Mouse (Mus musculus): ENCODE results near the gene Ubap2l.

Gene Ubap2l

DNA sequence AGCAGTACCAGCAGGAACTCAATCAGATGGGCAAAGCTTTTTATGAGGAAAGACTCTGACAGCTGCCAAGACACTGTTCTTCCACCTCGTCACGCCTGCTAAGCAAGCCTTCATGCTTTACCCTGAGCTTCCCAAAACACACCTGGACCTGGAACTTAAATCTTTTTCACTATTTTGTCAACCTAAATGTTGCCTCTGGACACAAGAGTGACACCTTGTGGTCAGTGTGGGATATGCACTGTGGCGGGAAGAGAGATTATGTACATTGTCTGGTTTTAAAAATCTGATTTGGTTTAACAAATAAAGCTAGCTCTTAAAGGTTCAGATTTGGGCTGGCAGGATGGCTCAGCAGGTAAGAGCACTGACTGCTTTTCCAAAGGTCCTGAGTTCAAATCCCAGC is 13.1 kb upstream of the Ubap2l start:
- peak; percentile 70 for DNase-seq (ENCODE audit: low spot score)

DNA sequence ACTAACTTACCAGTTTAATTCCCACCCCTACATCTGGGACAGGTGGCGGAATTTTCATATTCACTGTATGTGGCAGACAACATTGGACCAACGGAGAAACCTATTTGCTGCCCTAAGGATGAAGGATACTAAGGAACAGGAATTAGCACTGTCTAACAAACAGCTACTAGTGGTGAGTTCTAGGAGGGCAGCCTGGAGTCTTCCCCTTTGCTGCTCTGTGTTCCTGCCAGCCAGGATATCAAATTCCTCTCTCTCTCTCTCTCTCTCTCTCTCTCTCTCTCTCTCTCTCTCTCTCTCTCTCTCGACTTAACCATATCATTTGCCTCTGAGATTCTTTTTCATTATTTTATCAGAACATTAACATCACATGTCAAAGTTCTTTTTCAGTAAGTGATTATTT is 12.0 kb upstream of the Ubap2l start:
- no peak for DNase-seq (ENCODE audit: low spot score)

DNA sequence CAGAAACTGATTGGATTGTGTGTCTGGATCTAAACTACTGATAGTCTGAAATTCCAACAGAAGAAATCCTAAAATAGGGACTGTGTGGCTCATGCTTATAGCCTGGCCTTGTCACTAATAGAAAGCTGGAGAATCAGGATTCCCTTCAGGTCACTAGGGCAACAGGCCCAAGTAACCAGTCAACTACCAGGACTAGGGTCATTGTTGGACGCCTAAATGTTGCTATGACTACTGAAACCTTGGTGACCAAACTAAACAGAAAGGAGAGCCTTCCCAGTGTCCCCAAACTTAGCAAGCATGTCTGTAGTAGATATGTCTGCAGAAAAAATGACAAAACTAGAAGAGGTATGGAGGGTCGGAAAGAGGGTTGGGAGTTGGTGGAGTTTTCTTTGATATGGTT is 10.1 kb upstream of the Ubap2l start:
- DNase-seq (ENCODE audit: low spot score): peak; percentile 50

DNA sequence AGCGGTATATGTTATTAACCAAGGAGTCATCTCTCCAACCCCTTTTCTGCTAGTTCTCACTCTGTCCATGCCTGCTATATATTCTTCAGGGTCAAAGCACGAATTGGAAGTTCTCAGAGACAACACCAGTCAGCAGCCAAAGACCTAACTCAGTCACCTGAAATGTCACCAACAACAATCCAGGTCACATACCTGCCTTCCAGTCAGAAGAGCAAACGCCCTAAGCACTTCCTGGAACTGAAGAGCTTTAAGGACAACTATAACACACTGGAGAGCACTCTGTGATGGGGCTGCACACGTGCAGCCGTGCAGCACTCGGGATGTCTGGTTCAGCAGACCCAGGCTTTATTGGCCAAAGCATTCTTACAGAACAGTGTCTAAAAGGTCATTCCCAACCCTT is 9.1 kb upstream of the Ubap2l start:
- no peak for DNase-seq (ENCODE audit: low spot score)

DNA sequence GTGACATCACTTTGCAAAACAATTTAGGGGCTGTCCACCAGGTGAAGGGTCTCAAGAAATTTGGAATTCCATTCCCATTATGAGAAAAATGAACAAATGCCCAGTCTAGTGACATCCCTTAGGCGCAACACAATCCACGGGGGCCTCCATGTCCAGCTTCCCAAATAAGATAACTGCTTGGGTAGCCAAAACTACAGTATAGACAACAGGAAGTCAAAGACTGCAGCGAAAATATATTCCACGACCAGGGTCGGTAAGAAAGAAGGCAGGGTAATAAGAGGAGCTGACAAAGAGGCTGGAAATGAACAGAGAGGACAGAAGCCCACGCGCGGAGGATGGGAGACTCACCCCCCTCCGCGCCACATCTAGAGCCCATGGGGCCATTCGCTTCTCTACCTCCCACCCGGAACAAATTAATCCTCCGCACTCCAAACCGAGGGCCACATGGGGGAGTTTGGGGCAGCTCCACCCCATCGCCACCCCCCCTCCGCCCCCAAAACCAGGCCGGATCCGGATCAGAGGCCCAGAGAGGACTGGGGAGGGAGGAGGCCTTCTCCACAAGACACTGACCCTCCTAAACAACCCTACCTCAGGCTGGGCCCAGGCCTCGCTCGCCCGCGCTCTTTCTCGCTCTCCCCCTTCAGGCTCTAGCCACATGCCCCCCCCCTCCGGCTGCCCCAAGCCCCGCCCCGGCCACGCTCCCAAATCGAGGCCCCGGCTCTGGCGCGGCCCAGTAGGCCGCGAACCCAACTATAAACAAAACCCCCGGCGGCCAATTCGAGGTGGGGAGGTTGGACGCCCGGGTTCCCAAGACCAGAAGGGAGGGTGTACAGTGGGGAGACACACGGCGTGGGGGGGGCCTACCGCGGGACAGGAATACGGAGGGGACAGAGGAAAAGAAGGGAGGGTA is 732 bp downstream of the Ubap2l start, which contains the start of gene 4933434E20Rik:
Gene 4933434E20Rik (plus strand): TSS at position 196 of the 910 bp plus-strand sequence.
- DNase-seq (ENCODE audit: low spot score): peak; percentile 67

DNA sequence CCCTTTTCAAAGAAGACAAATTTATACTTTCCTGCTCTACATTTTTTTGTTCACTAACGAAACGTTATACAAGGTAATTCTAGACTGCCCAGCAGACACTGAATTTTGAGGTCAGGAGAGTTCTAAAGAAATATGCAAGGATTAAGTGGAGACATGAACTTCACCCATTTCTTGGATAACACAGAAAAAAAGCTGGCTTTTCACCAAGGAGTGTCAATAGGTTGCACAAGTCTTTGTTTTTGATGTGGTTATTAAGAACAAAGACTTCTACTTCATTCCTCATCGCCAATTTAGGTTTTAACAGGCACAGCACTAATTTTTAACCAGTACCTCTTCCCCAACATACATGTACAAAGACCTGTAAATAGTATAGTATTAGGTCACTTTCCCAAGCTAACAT is 2.7 kb downstream of the Ubap2l start:
- DNase-seq (ENCODE audit: low spot score): peak; percentile 81

DNA sequence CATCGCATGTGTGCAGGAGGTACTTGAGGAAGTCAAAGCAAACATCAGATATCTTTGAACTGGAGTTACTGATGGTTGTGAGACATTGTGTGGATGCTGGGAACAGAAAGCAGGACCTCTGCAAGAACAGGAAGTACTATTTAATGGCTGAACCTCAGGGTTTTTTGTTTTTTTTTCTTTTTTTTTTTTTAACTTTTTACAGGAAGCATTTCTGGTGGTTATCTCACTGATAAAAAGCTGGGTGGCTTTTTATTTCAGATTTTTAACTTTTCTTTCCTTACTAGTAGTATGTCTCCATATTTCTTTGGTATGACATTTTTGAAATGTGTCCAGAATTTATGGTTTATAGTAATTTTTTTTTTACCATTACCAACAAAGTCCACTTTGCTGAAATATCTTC is 16.2 kb downstream of the Ubap2l start:
- DNase-seq (ENCODE audit: low spot score): no peak

DNA sequence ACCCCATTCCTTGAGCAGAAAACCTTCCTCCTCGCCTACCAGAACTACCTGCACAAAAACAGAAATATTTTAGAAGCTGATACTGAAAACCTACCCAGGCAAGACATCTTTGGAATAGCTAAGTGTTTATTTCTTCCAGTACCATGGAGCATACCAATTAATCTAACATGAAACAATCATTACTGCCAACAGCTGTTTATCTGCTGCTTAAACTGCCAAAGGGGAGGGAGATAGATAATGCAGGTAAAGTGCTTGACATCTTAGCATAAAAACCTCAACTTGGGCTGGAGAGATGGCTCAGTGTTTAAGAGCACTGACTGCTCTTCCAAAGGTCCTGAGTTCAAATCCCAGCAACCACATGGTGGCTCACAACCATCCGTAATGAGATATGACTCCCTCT is 17.8 kb downstream of the Ubap2l start:
- DNase-seq (ENCODE audit: low spot score): no peak

DNA sequence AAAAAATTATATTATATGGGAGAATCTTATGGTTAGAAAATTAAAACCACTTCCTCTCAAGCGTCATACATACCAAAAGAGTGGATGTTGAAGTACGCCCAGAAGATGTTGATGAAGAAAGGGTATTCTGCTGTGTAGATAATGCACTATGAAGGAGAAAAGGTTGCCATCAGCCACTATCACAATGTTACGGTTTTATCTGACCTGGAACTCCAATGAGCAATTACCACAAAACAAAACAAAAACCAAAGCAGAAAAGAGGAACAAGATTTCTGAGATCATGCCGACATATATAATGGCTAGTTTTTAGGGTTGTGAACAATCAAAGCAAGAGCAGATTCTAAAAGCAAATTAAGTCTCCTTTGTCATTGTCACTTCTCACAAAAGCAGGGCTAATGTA is 35.8 kb downstream of the Ubap2l start:
- DNase-seq (ENCODE audit: low spot score): no peak

DNA sequence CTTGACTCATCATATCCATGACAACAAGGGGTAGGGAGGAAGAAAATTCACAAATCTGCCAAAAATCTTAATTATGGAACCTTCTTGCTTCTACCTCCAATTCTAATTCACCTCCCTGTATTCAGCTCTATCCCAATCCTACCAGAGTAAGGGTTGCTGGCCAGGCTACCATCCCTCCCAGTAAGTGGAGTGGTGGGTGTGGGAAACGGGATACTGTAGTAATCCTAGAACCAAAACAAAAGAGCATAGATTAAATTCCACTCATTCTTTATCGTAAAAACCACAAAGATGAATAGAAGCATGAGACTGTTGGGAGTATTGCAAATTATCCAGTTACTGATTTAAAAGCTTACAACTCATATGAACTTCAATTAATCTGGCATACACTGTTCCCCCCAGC is 42.1 kb downstream of the Ubap2l start:
- no peak for DNase-seq (ENCODE audit: low spot score)

DNA sequence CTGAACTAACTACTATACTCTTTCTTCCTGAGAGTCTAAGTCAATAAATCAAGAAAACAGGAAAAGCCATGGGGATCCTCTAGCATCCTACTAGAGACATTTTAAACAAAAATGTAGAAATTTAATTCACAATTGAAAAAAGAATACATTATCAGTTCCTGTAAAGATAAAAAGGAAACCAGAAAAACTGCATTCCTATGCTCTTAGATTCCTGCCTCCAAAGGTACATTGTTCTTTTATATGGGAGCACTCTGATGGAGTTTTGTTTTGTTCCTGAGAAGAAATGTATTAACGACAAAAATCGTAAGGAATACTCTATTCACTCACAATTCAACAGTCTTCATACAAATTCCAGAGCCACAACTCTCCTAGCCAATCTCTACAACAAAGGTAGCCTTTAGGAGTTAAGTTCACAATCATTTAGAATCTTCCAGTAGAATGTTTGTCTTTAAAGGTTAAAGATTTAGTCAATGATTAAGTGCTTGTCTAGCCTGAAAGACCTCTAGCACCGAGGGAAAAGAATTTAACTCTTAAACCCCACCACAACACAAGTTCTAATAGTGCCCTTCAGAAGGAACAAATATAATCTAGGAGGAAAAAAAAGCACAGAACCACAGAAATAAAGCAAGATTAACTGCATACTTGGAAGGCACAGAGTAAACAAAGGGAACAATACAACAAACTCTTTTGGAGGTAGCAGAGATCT is 48.2 kb downstream of the Ubap2l start:
- no peak for DNase-seq (ENCODE audit: low spot score)

DNA sequence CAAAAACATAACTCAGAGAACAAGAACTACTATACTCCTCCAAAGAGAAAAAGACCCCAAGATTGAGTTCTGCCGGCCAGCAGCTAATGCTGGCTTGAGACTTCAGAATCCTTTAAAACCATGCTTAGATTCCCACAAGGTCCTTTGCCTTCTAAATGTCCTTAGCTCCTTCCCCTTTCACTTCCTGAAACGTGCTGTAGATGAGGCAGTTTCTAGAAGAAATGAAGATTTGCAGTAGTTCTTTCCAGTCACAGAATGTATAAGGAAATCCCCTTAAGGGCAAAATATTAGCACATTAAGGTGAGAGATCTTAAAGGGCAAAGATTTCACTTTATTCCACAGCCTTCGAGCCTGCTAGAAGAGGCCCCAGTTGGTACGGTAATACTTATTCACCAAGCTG is 52.6 kb downstream of the Ubap2l start:
- peak; percentile 8 for DNase-seq (ENCODE audit: low spot score)

DNA sequence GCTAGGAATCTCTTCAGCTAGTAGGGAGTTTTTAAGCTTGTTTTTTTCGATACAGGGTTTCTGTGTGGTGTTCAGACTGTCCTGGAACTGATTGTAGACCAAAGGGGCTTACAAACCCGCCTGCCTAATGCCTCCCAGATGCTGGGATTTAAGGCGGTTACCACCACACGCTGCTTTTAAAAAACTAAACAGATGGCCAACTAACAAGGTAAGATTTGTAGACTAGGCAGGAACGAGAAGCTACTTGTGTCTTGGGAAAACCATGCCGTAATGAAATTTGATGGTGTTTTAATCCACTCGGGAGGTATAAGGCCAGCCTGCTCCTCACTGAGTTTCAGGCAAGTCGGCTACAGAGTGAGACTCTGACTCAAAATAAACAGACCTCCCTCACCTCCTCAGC is 53.3 kb downstream of the Ubap2l start:
- DNase-seq (ENCODE audit: low spot score): no peak

DNA sequence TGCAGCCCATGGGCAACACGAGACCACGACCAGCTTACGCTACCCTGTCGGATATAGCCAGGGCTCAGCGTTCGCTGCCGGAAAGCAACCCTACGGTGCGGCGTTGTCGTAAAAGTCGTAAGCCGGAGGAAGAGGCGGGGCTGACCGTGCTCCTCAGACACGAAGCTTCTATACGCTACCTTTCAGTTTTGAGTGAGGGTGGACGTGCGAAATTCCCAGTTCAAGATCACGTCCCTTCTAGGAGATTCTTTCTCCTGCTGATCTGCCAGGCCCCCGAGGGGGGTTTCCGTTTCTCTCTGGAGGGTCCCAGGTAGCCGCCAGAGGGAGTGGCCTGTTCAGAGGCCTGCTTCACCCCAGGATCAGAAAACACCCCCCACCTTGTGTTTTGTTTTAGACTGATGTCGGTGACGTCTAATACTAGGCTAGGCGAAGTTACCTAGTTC is 53.8 kb downstream of the Ubap2l start, which contains the start of gene Hax1:
Gene Hax1 (minus strand): TSS at position 169 of the 443 bp plus-strand sequence.
- peak; percentile 92 for DNase-seq (ENCODE audit: low spot score)

DNA sequence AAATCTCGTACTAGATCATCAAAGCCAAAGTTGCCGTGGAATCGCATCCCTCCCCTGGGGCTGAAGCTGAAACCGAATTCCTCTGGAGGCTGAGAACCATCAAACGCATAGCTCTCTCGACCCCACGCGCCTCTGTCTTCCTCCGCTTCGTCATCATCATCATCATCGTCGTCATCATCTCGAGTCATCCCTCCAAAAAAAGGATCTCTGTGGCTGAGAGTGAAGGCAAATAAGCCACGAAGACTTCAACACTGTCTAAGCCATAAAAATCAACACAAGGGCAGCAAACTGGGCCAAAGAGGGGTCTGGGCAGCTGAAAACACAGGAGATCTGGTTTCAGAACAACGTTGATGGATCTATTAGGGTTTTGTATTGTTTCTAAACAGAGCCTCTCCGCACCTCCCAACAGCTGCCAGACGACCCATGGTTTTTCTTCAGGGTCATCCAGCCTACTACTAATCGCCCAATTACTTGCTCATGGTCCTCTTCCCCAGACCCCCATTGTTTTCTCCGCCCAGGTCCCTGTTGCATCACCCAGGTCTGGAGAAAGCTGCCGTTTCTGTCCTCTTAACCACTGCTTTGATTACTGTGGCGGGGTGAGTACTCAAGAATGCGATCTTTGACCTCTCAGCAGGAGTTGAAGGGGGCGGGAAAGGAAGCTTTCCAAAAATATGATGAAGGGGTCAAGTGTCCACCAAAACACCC is 54.5 kb downstream of the Ubap2l start:
- no peak for DNase-seq (ENCODE audit: low spot score)

DNA sequence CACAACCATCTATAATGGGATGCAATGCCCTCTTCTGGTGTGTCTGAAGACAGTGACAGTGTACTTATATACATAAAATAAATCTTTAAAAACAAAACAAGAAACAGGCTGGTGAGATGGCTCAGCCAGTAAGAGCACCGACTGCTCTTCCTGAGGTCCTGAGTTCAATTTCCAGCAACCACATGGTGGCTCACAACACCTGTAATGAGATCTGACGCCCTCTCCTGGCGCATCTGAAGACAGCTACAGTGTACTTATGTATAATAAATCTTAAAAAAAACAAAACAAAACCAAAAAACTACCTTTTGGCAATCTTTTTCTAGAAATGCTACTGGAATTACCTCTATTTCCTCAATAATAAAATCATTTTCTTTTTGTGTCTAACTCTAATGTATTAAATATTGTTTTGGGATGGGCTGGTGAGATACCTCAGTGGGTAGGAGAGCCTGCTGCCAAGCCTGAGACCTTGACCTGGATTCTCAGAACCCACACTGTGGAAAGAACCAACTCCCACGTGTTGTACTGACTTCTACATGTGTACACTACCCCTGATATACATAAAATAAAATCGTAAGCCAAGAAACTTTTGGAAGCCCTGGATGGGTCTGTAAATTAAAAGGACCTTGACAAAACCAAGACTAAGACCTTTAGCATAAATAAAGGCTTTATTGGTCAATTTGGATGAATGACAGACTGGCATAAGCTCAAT is 57.5 kb downstream of the Ubap2l start:
- no peak for DNase-seq (ENCODE audit: low spot score)

DNA sequence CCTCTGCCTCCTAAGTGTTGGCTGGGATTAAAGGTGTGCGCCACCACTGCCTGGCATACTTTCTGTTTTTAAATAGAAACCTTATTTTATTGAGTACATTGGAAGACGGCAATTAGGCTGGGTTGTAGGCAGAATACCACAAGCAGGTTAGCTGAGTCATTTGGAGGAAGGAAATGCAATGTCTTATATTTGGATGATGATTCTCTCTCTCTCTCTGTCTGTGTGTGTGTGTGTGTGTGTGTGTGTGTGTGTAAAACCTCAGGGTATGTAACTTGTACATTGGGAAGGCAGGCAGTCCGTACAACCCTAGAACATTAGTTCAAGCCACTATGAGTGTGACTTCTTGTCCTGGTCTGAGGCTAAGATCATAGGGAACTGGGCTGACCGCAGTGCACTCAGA is 64.6 kb downstream of the Ubap2l start:
- no peak for DNase-seq (ENCODE audit: low spot score)

DNA sequence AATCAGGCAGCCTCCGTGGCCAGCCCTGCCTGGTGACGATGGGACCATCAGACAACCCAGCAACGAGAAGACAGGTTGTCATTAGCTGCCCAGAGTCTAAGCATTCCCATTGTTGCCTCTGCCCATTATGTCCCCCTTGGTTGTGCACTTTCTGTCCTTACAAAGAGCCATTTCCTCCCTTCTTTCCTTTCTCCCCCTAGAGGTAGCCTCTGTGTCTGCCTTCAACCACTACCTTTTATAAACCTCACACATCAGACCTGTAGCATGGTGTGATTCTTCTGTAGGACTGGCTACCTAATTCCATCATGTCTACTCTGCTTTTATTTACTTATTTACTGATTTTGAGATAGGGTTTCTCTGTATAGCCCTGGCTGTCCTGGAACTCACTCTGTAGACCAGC is 65.2 kb downstream of the Ubap2l start:
- no peak for DNase-seq (ENCODE audit: low spot score)

DNA sequence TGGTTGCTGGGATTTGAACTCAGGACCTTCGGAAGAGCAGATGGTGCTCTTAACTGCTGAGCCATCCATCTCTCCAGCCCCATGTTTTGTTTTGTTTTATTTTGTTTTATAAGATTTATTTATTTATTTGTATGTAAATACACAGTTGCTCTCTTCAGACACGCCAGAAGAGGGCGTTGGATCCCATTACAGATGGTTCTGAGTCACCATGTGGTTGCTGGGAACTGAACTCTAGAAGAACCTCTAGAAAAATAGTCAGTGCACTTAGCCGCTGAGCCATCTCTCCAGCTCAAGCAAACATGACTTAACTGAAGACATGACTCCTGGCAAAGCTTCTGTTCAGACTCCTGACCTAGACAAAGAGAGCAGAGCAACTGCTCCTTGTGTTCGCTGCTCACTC is 70.0 kb downstream of the Ubap2l start:
- DNase-seq (ENCODE audit: low spot score): no peak

DNA sequence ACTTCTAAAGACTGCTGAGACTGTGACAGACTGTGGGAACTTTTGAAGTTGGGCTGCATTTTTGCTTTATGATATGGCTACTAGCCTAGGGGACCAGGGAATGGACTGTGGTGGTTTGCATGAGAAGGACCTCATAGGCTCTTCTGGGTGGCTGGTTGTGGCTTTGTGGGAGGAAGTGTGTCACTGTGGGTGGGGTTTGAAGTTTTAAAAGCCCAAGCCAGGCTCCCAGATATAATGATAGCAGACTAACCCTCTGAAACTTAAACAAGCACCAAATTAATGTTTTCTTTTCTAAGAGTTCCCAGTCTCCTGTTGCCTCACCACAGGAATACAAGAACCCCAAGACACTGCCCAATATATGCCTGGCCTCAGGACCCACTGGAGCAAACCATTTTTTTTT is 75.6 kb downstream of the Ubap2l start:
- no peak for DNase-seq (ENCODE audit: low spot score)

DNA sequence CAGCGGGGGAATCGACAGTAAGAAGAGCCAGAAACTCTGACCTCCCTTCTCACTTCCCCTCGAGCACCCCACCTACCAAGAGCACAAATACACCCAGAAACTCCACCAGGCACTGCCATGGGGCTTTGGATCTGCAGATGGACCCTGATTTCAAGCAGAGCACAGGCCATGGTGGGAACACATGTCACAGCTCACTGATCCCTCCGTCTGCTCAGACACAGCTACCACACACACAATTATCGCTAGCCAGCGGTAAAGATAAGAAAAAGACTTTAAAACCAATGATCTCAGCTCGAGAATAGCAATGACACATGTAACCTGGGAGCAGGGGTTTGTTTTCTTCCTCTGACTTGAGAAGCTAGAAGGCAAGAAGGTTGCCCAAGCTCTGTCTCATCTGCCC is 83.9 kb downstream of the Ubap2l start:
- DNase-seq (ENCODE audit: low spot score): no peak

DNA sequence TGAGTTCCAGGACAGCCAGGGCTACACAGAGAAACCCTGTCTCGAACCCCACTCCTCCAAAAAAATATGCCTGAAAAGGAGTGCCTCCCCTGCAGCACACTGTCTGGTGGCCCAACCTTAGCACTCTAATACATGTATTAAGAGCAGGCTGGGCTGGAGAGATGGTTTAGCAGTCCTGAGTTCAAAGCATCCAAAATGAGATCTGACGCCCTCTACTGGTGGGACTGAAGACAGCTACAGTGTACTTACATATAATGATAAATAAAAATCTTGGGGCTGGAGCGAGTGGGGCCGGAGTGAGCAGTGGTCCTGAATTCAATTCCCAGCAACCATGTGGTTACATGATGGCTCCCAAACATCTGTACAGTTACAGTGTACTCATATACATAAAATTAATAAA is 85.5 kb downstream of the Ubap2l start:
- peak; percentile 28 for DNase-seq (ENCODE audit: low spot score)

Measured in adipocyte (in vitro differentiated cells).